In genomic region chr1:36761061-36761460, GRCm38 (mm10) we compare ENCODE assay signal across 24 mouse cellular contexts. TPM values are rescaled to one million over a fixed set of nuclear protein-coding genes. Genes with fewer than 3 reads are reported as not detected.
A peak's percentile ranks its signal among the peaks of the same experiment; 100 is the strongest.
DNase-seq lines count a peak whose midpoint lies in the region; TF ChIP-seq lines count a peak whose summit lies in the region.
"Had no signal": no experiment of that assay in that cellular context is flagged by ENCODE, and none has a peak within 500 bp of the region (broad histone marks: within the 10 kb centered on the region; RNA-seq: fewer than 3 reads in every experiment).

No protein-coding gene starts in this region.

- no peak for TF ChIP-seq CTCF in spleen, adult 2 months (IDR thresholded peaks at IDR 0.05; ENCODE audit: extremely low read depth, insufficient read depth, insufficient read length, insufficient replicate concordance)
- TF ChIP-seq CTCF in small intestine, adult 2 months (IDR thresholded peaks at IDR 0.05; ENCODE audit: extremely low read depth, insufficient read length, insufficient replicate concordance, low read depth, low read length): no peak

- TF ChIP-seq POLR2A in spleen, adult 2 months (IDR thresholded peaks at IDR 0.05; ENCODE audit: low read depth, low read length): no peak
- no peak for TF ChIP-seq POLR2A in small intestine, adult 2 months (IDR thresholded peaks at IDR 0.05; ENCODE audit: low read depth, low read length)

- peak overlapping the region; percentile 84 for H3K27ac ChIP-seq in spleen, adult 2 months (ENCODE audit: insufficient read depth, low read length)
- H3K27ac ChIP-seq in small intestine, adult 2 months (ENCODE audit: insufficient read depth, low read depth, low read length): 0 out of 2 replicates have a peak overlapping the region, but pooled peaks have one; percentile 54
- H3K27ac ChIP-seq: embryonic facial prominence, embryonic 12.5 days; embryonic facial prominence, embryonic 15.5 days; forebrain, embryonic 12.5 days; heart, embryonic 15.5 days; hindbrain, embryonic 10.5 days; hindbrain, embryonic 13.5 days had no signal

- DNase-seq in spleen, adult 2 months (ENCODE audit: low read depth in 1 of 2, low spot score in 2 of 2): no peak
- no peak for DNase-seq in spleen, postnatal 36 days (ENCODE audit: low spot score in 2 of 2)
- DNase-seq in CD4-positive helper T cell, adult 2 months (ENCODE audit: low read depth, low spot score): peak; percentile 68
- DNase-seq in CD4-positive, CD25-positive, alpha-beta regulatory T cell, adult 2 months (ENCODE audit: low read depth, low spot score): peak; percentile 55
- no peak for DNase-seq in ovary, postnatal 36 days (ENCODE audit: low spot score)
- DNase-seq: adrenal gland, adult 2 months; adrenal gland, postnatal 14 days; cerebellum, adult 11 months; cerebellum, adult 2 months; cerebellum, adult 9-11 months; cerebellum, postnatal 25 days; gastrocnemius, postnatal 10 days; gastrocnemius, postnatal 36 days; heart, postnatal 10 days; heart, postnatal 36 days had no signal

- 67% methylated on average over 8 of the region's 8 CpGs for WGBS in spleen, adult 2 months
- WGBS in small intestine, adult 2 months: 80% methylated on average over 8 of the region's 8 CpGs

- no peak overlapping the region for H3K4me3 ChIP-seq in spleen, adult 2 months (ENCODE audit: extremely low read depth, insufficient read depth, insufficient read length)
- no peak overlapping the region for H3K4me3 ChIP-seq in small intestine, adult 2 months (ENCODE audit: low read depth, low read length)
- H3K4me3 ChIP-seq: embryonic facial prominence, embryonic 12.5 days; embryonic facial prominence, embryonic 15.5 days; forebrain, embryonic 12.5 days; heart, embryonic 12.5 days; heart, embryonic 15.5 days; hindbrain, embryonic 10.5 days; hindbrain, embryonic 13.5 days had no signal

- H3K27me3 ChIP-seq in spleen, adult 2 months (ENCODE audit: control insufficient read depth, insufficient read depth, low read length): no peaks in the 10 kb centered on the region
- H3K27me3 ChIP-seq in small intestine, adult 2 months (ENCODE audit: control insufficient read depth, insufficient read depth, low read length): no peaks in the 10 kb centered on the region
- H3K27me3 ChIP-seq: embryonic facial prominence, embryonic 12.5 days; embryonic facial prominence, embryonic 15.5 days; forebrain, embryonic 12.5 days; heart, embryonic 12.5 days; heart, embryonic 15.5 days; hindbrain, embryonic 13.5 days had no signal

- H3K4me1 ChIP-seq in spleen, adult 2 months (ENCODE audit: control insufficient read depth, insufficient read depth, insufficient read length): peaks cover 19% of the 10 kb centered on the region; the same call in 1 of the 2 replicates
- no peaks in the 10 kb centered on the region for H3K4me1 ChIP-seq in small intestine, adult 2 months (ENCODE audit: control insufficient read depth, insufficient read depth, insufficient read length, low read length)
- H3K4me1 ChIP-seq: embryonic facial prominence, embryonic 12.5 days; embryonic facial prominence, embryonic 15.5 days; forebrain, embryonic 12.5 days; heart, embryonic 12.5 days; heart, embryonic 15.5 days; hindbrain, embryonic 10.5 days; hindbrain, embryonic 13.5 days had no signal

- H3K36me3 ChIP-seq in spleen, adult 2 months (ENCODE audit: control insufficient read depth, insufficient read depth, low read length): no peaks in the 10 kb centered on the region
- no peaks in the 10 kb centered on the region for H3K36me3 ChIP-seq in small intestine, adult 2 months (ENCODE audit: control insufficient read depth, insufficient read depth, low read length)
- H3K36me3 ChIP-seq: embryonic facial prominence, embryonic 12.5 days; embryonic facial prominence, embryonic 15.5 days; forebrain, embryonic 12.5 days; heart, embryonic 12.5 days; heart, embryonic 15.5 days; hindbrain, embryonic 10.5 days; hindbrain, embryonic 13.5 days had no signal

RNA-seq across cellular contexts. Expression of gene Zap70, which starts 0.5 kb away (rescaled TPM):
- polyA plus RNA-seq in spleen, adult 2 months (2012; rRNA removed): 40.5 and 59.0 TPM in 2 replicates
- 7.1 and 13.1 TPM in 2 replicates for polyA plus RNA-seq in small intestine, adult 2 months (2012; rRNA removed)
- polyA plus RNA-seq: C2C12 had no signal

RNA-seq across cellular contexts. Expression of gene Actr1b, which starts 46.8 kb away (rescaled TPM):
- 76.6 and 85.5 TPM in 2 replicates for polyA plus RNA-seq in spleen, adult 2 months (2012; rRNA removed)
- 61.6 and 81.6 TPM in 2 replicates for polyA plus RNA-seq in small intestine, adult 2 months (2012; rRNA removed)

RNA-seq across cellular contexts. Expression of gene 4933424G06Rik, which starts 51.1 kb away (rescaled TPM):
- not detected in 2 replicates for polyA plus RNA-seq in spleen, adult 2 months (2012; rRNA removed)
- not detected in 2 replicates for polyA plus RNA-seq in small intestine, adult 2 months (2012; rRNA removed)
- polyA plus RNA-seq: adrenal gland, adult 2 months; embryonic facial prominence, embryonic 12.5 days; heart, embryonic 12.5 days had no signal

Comparison
In these comparisons a context has a peak if more than half of its experiments do, and no peak if none do; other contexts are left out.
1. DNase-seq: peak in CD4-positive helper T cell, adult 2 months (single experiment) and CD4-positive, CD25-positive, alpha-beta regulatory T cell, adult 2 months (single experiment); none in spleen, adult 2 months (0 of 2), spleen, postnatal 36 days (0 of 2) and ovary, postnatal 36 days (single experiment).